In the genomic region with DNA sequence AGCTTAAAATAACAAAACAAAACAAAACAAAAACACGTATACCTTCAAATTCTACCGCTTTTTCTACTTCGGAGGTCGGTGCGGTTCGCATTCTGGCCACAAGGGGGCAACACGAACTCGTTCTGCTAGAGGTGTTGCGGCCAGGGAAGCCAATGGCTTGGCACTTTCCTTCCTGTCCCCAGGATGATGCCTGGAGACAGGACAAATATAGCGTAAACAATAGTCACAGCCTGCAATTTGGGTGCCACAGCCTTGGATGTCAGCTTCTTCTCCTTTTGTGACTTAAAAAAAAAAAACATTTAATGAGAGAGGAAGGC, we compare ENCODE assay signal across 8 mouse cellular contexts. TPM values are rescaled to one million over a fixed set of nuclear protein-coding genes. Genes with fewer than 3 reads are reported as not detected.
DNase-seq lines count a peak whose midpoint lies in the region; ATAC-seq and TF ChIP-seq lines count a peak whose summit lies in the region.

No protein-coding gene starts in this region.

- no peaks in the 10 kb centered on the region for H3K27me3 ChIP-seq in embryonic facial prominence, embryonic 14.5 days (replicated peaks; ENCODE audit: control insufficient read depth, insufficient read depth, low read length)
- H3K27me3 ChIP-seq in heart, embryonic 10.5 days (ENCODE audit: insufficient read depth, poor library complexity, severe bottlenecking) = no peaks in the 10 kb centered on the region
- H3K27me3 ChIP-seq in kidney, embryonic 15.5 days = no peaks in the 10 kb centered on the region
- no peaks in the 10 kb centered on the region for H3K27me3 ChIP-seq in limb, embryonic 14.5 days (ENCODE audit: control insufficient read depth, insufficient read depth, low read length)
- H3K27me3 ChIP-seq in midbrain, embryonic 16.5 days (ENCODE audit: control insufficient read depth, insufficient read depth, low read depth, low read length) = no peaks in the 10 kb centered on the region
- no peaks in the 10 kb centered on the region for H3K27me3 ChIP-seq in stomach, embryonic 14.5 days (ENCODE audit: control insufficient read depth, insufficient read depth, low read length)

- H3K9me3 ChIP-seq in embryonic facial prominence, embryonic 14.5 days (ENCODE audit: control insufficient read depth, low read length) = no peaks in the 10 kb centered on the region
- no peaks in the 10 kb centered on the region for H3K9me3 ChIP-seq in heart, embryonic 10.5 days
- no peaks in the 10 kb centered on the region for H3K9me3 ChIP-seq in kidney, embryonic 15.5 days (replicated peaks)
- H3K9me3 ChIP-seq in limb, embryonic 14.5 days (ENCODE audit: control insufficient read depth, low read length) = no peaks in the 10 kb centered on the region
- H3K9me3 ChIP-seq in midbrain, embryonic 16.5 days (replicated peaks; ENCODE audit: control insufficient read depth, low read length, poor library complexity, severe bottlenecking) = no peaks in the 10 kb centered on the region
- H3K9me3 ChIP-seq in stomach, embryonic 14.5 days (ENCODE audit: control insufficient read depth, low read depth, low read length) = no peaks in the 10 kb centered on the region

- no peaks in the 10 kb centered on the region for H3K4me1 ChIP-seq in embryonic facial prominence, embryonic 14.5 days (ENCODE audit: control insufficient read depth, insufficient read depth, low read length)
- peaks cover 8% of the 10 kb centered on the region; the same call in 1 of the 2 replicates for H3K4me1 ChIP-seq in heart, embryonic 10.5 days
- peaks cover 16% of the 10 kb centered on the region; the same call in 1 of the 2 replicates for H3K4me1 ChIP-seq in kidney, embryonic 15.5 days
- peaks cover 15% of the 10 kb centered on the region for H3K4me1 ChIP-seq in limb, embryonic 14.5 days (ENCODE audit: control insufficient read depth, insufficient read depth, low read length)
- H3K4me1 ChIP-seq in midbrain, embryonic 16.5 days (ENCODE audit: control insufficient read depth, insufficient read depth, low read length) = peaks cover 8% of the 10 kb centered on the region; the same call in 1 of the 2 replicates
- peaks cover 7% of the 10 kb centered on the region; the same call in 1 of the 2 replicates for H3K4me1 ChIP-seq in stomach, embryonic 14.5 days (ENCODE audit: control insufficient read depth, insufficient read depth, low read length)

- peak; percentile 90 for DNase-seq in heart, adult 11 months
- no peak for DNase-seq in heart, postnatal 25 days (ENCODE audit: low spot score)
- DNase-seq in embryonic facial prominence, embryonic 14.5 days (ENCODE audit: low spot score) = peak; percentile 76
- DNase-seq in heart, embryonic 10.5 days (ENCODE audit: low spot score) = peak; percentile 81
- DNase-seq in limb, embryonic 14.5 days (ENCODE audit: low spot score) = peak; percentile 81

- 2% methylated on average over 10 of the region's 10 CpGs for WGBS in embryonic facial prominence, embryonic 14.5 days
- 1% methylated on average over 10 of the region's 10 CpGs for WGBS in heart, embryonic 10.5 days
- WGBS in kidney, embryonic 15.5 days = 2% methylated on average over 10 of the region's 10 CpGs
- WGBS in limb, embryonic 14.5 days = 2% methylated on average over 10 of the region's 10 CpGs
- under 1% methylated on average over 10 of the region's 10 CpGs for WGBS in midbrain, embryonic 16.5 days
- 3% methylated on average over 10 of the region's 10 CpGs for WGBS in stomach, embryonic 14.5 days

- peak overlapping the region; percentile 38 for H3K4me3 ChIP-seq in embryonic facial prominence, embryonic 14.5 days (ENCODE audit: low read depth, low read length)
- peak overlapping the region; percentile 54 for H3K4me3 ChIP-seq in heart, embryonic 10.5 days
- H3K4me3 ChIP-seq in kidney, embryonic 15.5 days (replicated peaks) = peak overlapping the region; percentile 35
- H3K4me3 ChIP-seq in limb, embryonic 14.5 days (replicated peaks; ENCODE audit: low read length) = peak overlapping the region; percentile 29
- peak overlapping the region; percentile 13; the same call in 1 of the 2 replicates for H3K4me3 ChIP-seq in midbrain, embryonic 16.5 days (ENCODE audit: low read depth, low read length)
- peak overlapping the region; percentile 14; the same call in 1 of the 2 replicates for H3K4me3 ChIP-seq in stomach, embryonic 14.5 days (ENCODE audit: low read depth, low read length)

- intact Hi-C loops in heart, postnatal 25 days (cut with DNase I) = loop anchor here (2.0 to 10.0 kb wide), 2 partner anchors 55 to 301 kb away; no protein-coding TSS in a partner anchor

- no peak overlapping the region for H3K27ac ChIP-seq in embryonic facial prominence, embryonic 14.5 days (replicated peaks; ENCODE audit: low read depth, low read length)
- 0 out of 2 replicates have a peak overlapping the region, but pooled peaks have one; percentile 3 for H3K27ac ChIP-seq in heart, embryonic 10.5 days
- H3K27ac ChIP-seq in kidney, embryonic 15.5 days = no peak overlapping the region
- H3K27ac ChIP-seq in limb, embryonic 14.5 days (replicated peaks; ENCODE audit: low read depth, low read length) = no peak overlapping the region
- no peak overlapping the region for H3K27ac ChIP-seq in midbrain, embryonic 16.5 days (ENCODE audit: low read length)
- H3K27ac ChIP-seq in stomach, embryonic 14.5 days (ENCODE audit: low read length) = no peak overlapping the region

- no peak for ATAC-seq in embryonic facial prominence, embryonic 14.5 days (ENCODE audit: low read depth)
- ATAC-seq in kidney, embryonic 15.5 days (replicated peaks; ENCODE audit: low FRiP score) = no peak
- ATAC-seq in limb, embryonic 14.5 days (ENCODE audit: low FRiP score, low read depth) = peak; percentile 25; the same call in 1 of the 2 replicates
- peak; percentile 57 for ATAC-seq in midbrain, embryonic 16.5 days
- ATAC-seq in stomach, embryonic 14.5 days (ENCODE audit: insufficient number of reproducible peaks, insufficient read depth, low FRiP score, low read depth) = no peak

- no peaks in the 10 kb centered on the region for H3K36me3 ChIP-seq in embryonic facial prominence, embryonic 14.5 days (ENCODE audit: control insufficient read depth, insufficient read depth, low read length)
- H3K36me3 ChIP-seq in heart, embryonic 10.5 days = no peaks in the 10 kb centered on the region
- H3K36me3 ChIP-seq in kidney, embryonic 15.5 days = no peaks in the 10 kb centered on the region
- H3K36me3 ChIP-seq in limb, embryonic 14.5 days (ENCODE audit: control insufficient read depth, insufficient read depth, low read length) = no peaks in the 10 kb centered on the region
- H3K36me3 ChIP-seq in midbrain, embryonic 16.5 days (ENCODE audit: control insufficient read depth, insufficient read depth, low read length) = no peaks in the 10 kb centered on the region
- H3K36me3 ChIP-seq in stomach, embryonic 14.5 days (ENCODE audit: control insufficient read depth, insufficient read depth, low read length) = no peaks in the 10 kb centered on the region

- H3K9ac ChIP-seq in embryonic facial prominence, embryonic 14.5 days (ENCODE audit: low read depth, low read length) = peak overlapping the region; percentile 49; the same call in 1 of the 2 replicates
- no peak overlapping the region for H3K9ac ChIP-seq in kidney, embryonic 15.5 days
- 0 out of 2 replicates have a peak overlapping the region, but pooled peaks have one; percentile 12 for H3K9ac ChIP-seq in limb, embryonic 14.5 days (ENCODE audit: low read depth, low read length, severe bottlenecking)
- no peak overlapping the region for H3K9ac ChIP-seq in midbrain, embryonic 16.5 days (ENCODE audit: low read depth, low read length)
- H3K9ac ChIP-seq in stomach, embryonic 14.5 days (replicated peaks; ENCODE audit: low read depth, low read length) = no peak overlapping the region

- peak overlapping the region; percentile 67 for H3K4me2 ChIP-seq in embryonic facial prominence, embryonic 14.5 days (ENCODE audit: low read depth, low read length)
- peak overlapping the region; percentile 61 for H3K4me2 ChIP-seq in kidney, embryonic 15.5 days
- peak overlapping the region; percentile 56 for H3K4me2 ChIP-seq in limb, embryonic 14.5 days (replicated peaks; ENCODE audit: low read depth, low read length, severe bottlenecking)
- H3K4me2 ChIP-seq in midbrain, embryonic 16.5 days (ENCODE audit: low read length) = peak overlapping the region; percentile 45
- H3K4me2 ChIP-seq in stomach, embryonic 14.5 days (replicated peaks; ENCODE audit: low read depth, low read length) = peak overlapping the region; percentile 39

- TF ChIP-seq POLR2A in limb, embryonic 14.5 days (IDR thresholded peaks at IDR 0.05; ENCODE audit: borderline replicate concordance, extremely low read depth, insufficient read depth, insufficient read length) = no peak

RNA-seq across cellular contexts. Expression of gene Lrrc38, which starts 24.0 kb away (rescaled TPM):
- total RNA-seq in heart, postnatal 25 days (2021) = under 1 TPM; 0.21 to 0.22 TPM
- polyA plus RNA-seq in embryonic facial prominence, embryonic 14.5 days (2014; fragmentation: Nextera tagmentation; extraction: Ambion mirVana) = 2.2 and 2.3 TPM in 2 replicates
- 0.14 TPM in 1 of 2 replicates, not detected in the other for polyA plus RNA-seq in heart, embryonic 10.5 days (2016; fragmentation: Nextera tagmentation; extraction: Ambion mirVana)
- polyA plus RNA-seq in kidney, embryonic 15.5 days (2015; fragmentation: Nextera tagmentation; extraction: Ambion mirVana) = 0.17 and 0.31 TPM in 2 replicates
- polyA plus RNA-seq in limb, embryonic 14.5 days (2012; rRNA removed) = 1.8 and 2.4 TPM in 2 replicates
- polyA plus RNA-seq in limb, embryonic 14.5 days (2014; fragmentation: Nextera tagmentation; extraction: Ambion mirVana) = 1.2 and 1.5 TPM in 2 replicates
- polyA plus RNA-seq in midbrain, embryonic 16.5 days (2015; fragmentation: Nextera tagmentation; extraction: Ambion mirVana) = 0.40 and 0.52 TPM in 2 replicates
- not detected in 2 replicates for polyA plus RNA-seq in stomach, embryonic 14.5 days (2014; fragmentation: Nextera tagmentation; extraction: Ambion mirVana)

RNA-seq across cellular contexts. Expression of gene Pdpn, which starts 26.2 kb away (rescaled TPM):
- 1 to 10 TPM; 7.8 to 8.3 TPM for total RNA-seq in heart, postnatal 25 days (2021)
- polyA plus RNA-seq in embryonic facial prominence, embryonic 14.5 days (2014; fragmentation: Nextera tagmentation; extraction: Ambion mirVana) = 67.1 and 70.2 TPM in 2 replicates
- polyA plus RNA-seq in heart, embryonic 10.5 days (2016; fragmentation: Nextera tagmentation; extraction: Ambion mirVana) = 22.8 and 29.8 TPM in 2 replicates
- polyA plus RNA-seq in kidney, embryonic 15.5 days (2015; fragmentation: Nextera tagmentation; extraction: Ambion mirVana) = 50.0 and 50.7 TPM in 2 replicates
- polyA plus RNA-seq in limb, embryonic 14.5 days (2012; rRNA removed) = 24.2 and 34.3 TPM in 2 replicates
- polyA plus RNA-seq in limb, embryonic 14.5 days (2014; fragmentation: Nextera tagmentation; extraction: Ambion mirVana) = 77.4 and 80.3 TPM in 2 replicates
- 36.1 and 40.2 TPM in 2 replicates for polyA plus RNA-seq in midbrain, embryonic 16.5 days (2015; fragmentation: Nextera tagmentation; extraction: Ambion mirVana)
- polyA plus RNA-seq in stomach, embryonic 14.5 days (2014; fragmentation: Nextera tagmentation; extraction: Ambion mirVana) = 35.4 and 41.3 TPM in 2 replicates

Comparison
In these comparisons a context has a peak if more than half of its experiments do, and no peak if none do; other contexts are left out.
1. ATAC-seq: peak in limb, embryonic 14.5 days (single experiment) and midbrain, embryonic 16.5 days (single experiment); none in embryonic facial prominence, embryonic 14.5 days (single experiment), kidney, embryonic 15.5 days (single experiment) and stomach, embryonic 14.5 days (single experiment).
2. H3K9ac ChIP-seq: peak in embryonic facial prominence, embryonic 14.5 days (single experiment) and limb, embryonic 14.5 days (single experiment); none in kidney, embryonic 15.5 days (single experiment), midbrain, embryonic 16.5 days (single experiment) and stomach, embryonic 14.5 days (single experiment).
3. Peak in every context shown above with its lines, with median percentiles within 50 percentile points of each other: H3K4me2 ChIP-seq and H3K4me3 ChIP-seq.